In the genomic region with DNA sequence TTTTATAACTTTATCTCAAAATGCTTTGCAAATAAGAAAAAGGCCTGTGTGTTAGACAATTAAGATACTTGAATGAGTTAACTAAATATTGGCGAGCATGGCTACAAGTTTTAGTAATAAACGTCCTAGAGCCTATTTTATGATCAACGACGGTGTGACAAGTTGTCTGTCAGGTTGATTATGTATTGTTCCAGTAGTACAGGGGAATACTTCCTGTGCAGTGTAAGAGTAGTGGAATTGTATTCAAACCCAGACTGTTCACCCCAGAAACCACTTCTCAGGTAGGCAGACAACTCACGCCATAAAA, we compare ENCODE assay signal across 29 mouse cellular contexts. TPM values are rescaled to one million over a fixed set of nuclear protein-coding genes. Genes with fewer than 3 reads are reported as not detected.
DNase-seq lines count a peak whose midpoint lies in the region; ATAC-seq and TF ChIP-seq lines count a peak whose summit lies in the region.
"Had no signal": no experiment of that assay in that cellular context is flagged by ENCODE, and none has a peak within 500 bp of the region (broad histone marks: within the 10 kb centered on the region; RNA-seq: fewer than 3 reads in every experiment).

No protein-coding gene starts in this region.

- ATAC-seq in erythroid progenitor cell, adult 5-6 weeks (replicated peaks; ENCODE audit: low FRiP score, poor library complexity, severe bottlenecking): peak; percentile 12; the same call in 1 of the 2 replicates
- ATAC-seq: activated CD4-positive, CD25-positive, alpha-beta regulatory T cell, adult 4 months; forebrain, embryonic 13.5 days; forebrain, embryonic 16.5 days; hindbrain, postnatal 0 days had no signal

- no peak for TF ChIP-seq CTCF in left cerebral cortex, adult 2 months (IDR thresholded peaks at IDR 0.05)

- peak overlapping the region; percentile 54 for H3K4me3 ChIP-seq in left cerebral cortex, adult 2 months
- H3K4me3 ChIP-seq: embryonic facial prominence, embryonic 10.5 days; embryonic facial prominence, embryonic 13.5 days; erythroblast, embryonic 14.5 days; forebrain, embryonic 10.5 days; forebrain, embryonic 13.5 days; heart, adult 2 months; heart, embryonic 10.5 days; heart, embryonic 13.5 days had no signal

- intact Hi-C loops in left cerebral cortex, adult 2 months (cut with DNase I): loop anchor here (10.0 kb wide), 1 partner anchor 134 kb away; a partner anchor contains a TSS

- DNase-seq in left cerebral cortex, adult 2 months (ENCODE audit: extremely low spot score in 1 of 2, low spot score in 2 of 2): no peak
- no peak for DNase-seq in left cerebral cortex, adult 18-20 months (ENCODE audit: low spot score in 2 of 2)
- DNase-seq in naive thymus-derived CD4-positive, alpha-beta T cell, adult 2 months (ENCODE audit: low read depth): peak; percentile 15
- DNase-seq in embryo, embryonic 11 days: no peak
- no peak for DNase-seq in layer of hippocampus, adult 8-10 months (ENCODE audit: low spot score in 2 of 2)
- DNase-seq: adrenal gland, postnatal 10 days; adrenal gland, postnatal 36 days; B cell, adult 2 months; cerebellum, adult 18-20 months; cerebellum, adult 9-10 months; cerebellum, postnatal 14 days; gastrocnemius, postnatal 10 days; gastrocnemius, postnatal 36 days; heart, adult 2 months; heart, postnatal 14 days; heart, postnatal 4 days had no signal

- H3K27ac ChIP-seq in left cerebral cortex, adult 2 months: no peak overlapping the region
- H3K27ac ChIP-seq: embryonic facial prominence, embryonic 10.5 days; embryonic facial prominence, embryonic 13.5 days; forebrain, embryonic 10.5 days; forebrain, embryonic 13.5 days; heart, adult 2 months; heart, embryonic 10.5 days; heart, embryonic 13.5 days; hindbrain, embryonic 14.5 days; hindbrain, postnatal 0 days had no signal

RNA-seq across cellular contexts. Expression of a gene that starts 14.4 kb away (rescaled TPM):
- 100 to 1,000 TPM; 291 to 320 TPM for total RNA-seq in left cerebral cortex, adult 2 months (2021)
- total RNA-seq in left cerebral cortex, adult 18-20 months (2021): 100 to 1,000 TPM; 306 to 307 TPM
- 2.9 and 3.4 TPM in 2 replicates for total RNA-seq in erythroid progenitor cell, adult 5-6 weeks (2015; ENCODE audit: low replicate concordance)
- 1.3 and 11.2 TPM in 2 replicates for total RNA-seq in erythroid progenitor cell, adult 5-6 weeks (2017; ENCODE audit: low replicate concordance)
- 100 to 1,000 TPM; 267 to 340 (median 308) TPM for total RNA-seq in layer of hippocampus, adult 8-10 months (2022)
- total RNA-seq: CH12.LX had no signal

Comparison
In these comparisons a context has a peak if more than half of its experiments do, and no peak if none do; other contexts are left out.
1. RNA of a gene that starts 14.4 kb away (total RNA-seq): 267 to 340 TPM in layer of hippocampus, adult 8-10 months, 291 to 320 TPM in left cerebral cortex, adult 2 months and 306 to 307 TPM in left cerebral cortex, adult 18-20 months; 1.3 to 11.2 TPM in erythroid progenitor cell, adult 5-6 weeks; every median in the first group is over 10 times any median in the second.